Mouse (Mus musculus) olfactory bulb, adult 2 months (tissue): ENCODE data around the gene Sh3rf3.

Experiments
- CTCF ChIP-seq: fragments of 200-500 bp; IDR thresholded peaks from 2 replicates; pipeline ENCODE4 v1.5.1; 2012; ENCODE audit warnings: low read depth, mild to moderate bottlenecking, low read length, moderate library complexity; ENCODE audit not compliant: insufficient read depth
- POLR2A ChIP-seq: fragments of 200-500 bp; IDR thresholded peaks from 2 replicates; pipeline ENCODE4 v1.6.1; 2012; ENCODE audit warnings: mild to moderate bottlenecking, low read depth, low read length, moderate library complexity; ENCODE audit not compliant: insufficient read depth

DNA sequence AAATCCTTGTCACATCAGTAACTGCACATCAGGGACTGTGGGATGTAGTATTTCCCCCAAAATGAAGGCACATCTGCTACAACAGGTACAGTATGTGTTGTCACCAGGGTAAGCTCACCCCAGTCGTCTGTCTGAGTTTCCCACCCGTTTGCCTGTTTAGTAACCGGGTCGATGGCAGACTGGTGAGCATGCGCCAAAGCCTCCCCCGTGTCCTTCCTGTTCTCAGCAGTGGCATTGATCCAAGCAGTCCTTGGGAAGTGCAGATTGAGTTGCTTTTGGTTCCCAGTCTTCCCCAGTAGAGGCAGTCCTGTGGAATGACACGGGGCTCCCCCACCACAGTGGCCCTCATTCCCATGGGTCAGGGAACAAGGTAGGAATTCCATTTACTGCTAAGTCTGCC is 297.2 kb downstream of the Sh3rf3 start:
- TF ChIP-seq CTCF: no peak
- TF ChIP-seq POLR2A: no peak
